Mouse (Mus musculus): ENCODE results near the gene Fsip1.

GRCm38 (mm10) chr2:118205991-118206585, 50.7 kb downstream of the Fsip1 start:
- TF ChIP-seq CTCF (IDR thresholded peaks at IDR 0.05; ENCODE audit: borderline replicate concordance, insufficient read depth, low read length) = no peak
- no peak for TF ChIP-seq POLR2A (IDR thresholded peaks at IDR 0.05; ENCODE audit: low read depth, low read length)
